Mouse (Mus musculus) 3134 (cell line): ENCODE data around the gene Gm26727.
"Not testable (repeated sequence)": the region's sequence is repeated elsewhere in the genome, so short reads cannot be mapped to it uniquely, and the experiment has no call there.

Experiments
- DNase-seq: peaks from one replicate; pipeline ENCODE4 v3.0.0-alpha.2; 2011; ENCODE audit warnings: low spot score; ENCODE audit not compliant: insufficient read length; ENCODE audit errors: extremely low read depth

The Gm26727 gene

DNA sequence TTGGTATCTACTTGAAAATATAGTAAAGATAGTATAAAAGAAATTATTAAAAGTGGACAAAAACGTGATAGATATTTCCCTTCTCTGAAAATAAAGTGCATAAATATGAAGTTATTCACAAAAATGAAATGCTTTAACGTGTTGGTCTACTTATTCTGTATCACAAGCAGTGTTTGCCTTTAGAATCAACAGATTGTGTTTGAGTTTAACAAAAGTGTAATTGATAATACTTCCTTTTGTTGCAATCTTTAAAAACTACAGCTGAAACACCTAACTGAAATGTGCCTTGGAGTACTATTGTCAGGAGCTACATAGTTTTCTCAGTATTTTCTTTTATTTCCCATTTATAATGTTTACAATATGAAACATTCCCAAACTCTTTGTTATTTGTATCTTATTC is at the start of gene Gm26727:
Gene Gm26727, minus strand, starts transcription at position 101 of the 400 bp plus-strand sequence.
- DNase-seq = no peak

DNA sequence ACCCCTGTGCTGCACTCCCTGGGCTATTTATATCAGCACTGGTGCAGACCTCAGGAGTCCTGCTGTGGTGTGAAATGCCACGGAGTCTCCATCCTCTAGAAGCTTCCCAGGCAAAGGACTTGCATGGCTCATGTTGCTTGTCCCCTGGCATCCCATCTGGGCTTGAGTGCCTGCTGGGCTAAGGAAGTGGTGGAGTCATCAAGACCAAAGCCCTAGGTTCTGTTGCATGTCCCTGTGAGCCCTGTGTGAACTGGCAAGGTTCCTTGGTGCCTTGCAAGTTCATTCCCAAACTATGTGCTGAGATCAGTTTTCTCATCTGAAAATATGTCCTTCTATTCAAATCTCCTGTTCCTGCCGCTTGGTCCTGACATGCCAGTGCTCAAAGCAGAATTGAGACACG is 48.1 kb upstream of the Gm26727 start:
- no peak for DNase-seq

DNA sequence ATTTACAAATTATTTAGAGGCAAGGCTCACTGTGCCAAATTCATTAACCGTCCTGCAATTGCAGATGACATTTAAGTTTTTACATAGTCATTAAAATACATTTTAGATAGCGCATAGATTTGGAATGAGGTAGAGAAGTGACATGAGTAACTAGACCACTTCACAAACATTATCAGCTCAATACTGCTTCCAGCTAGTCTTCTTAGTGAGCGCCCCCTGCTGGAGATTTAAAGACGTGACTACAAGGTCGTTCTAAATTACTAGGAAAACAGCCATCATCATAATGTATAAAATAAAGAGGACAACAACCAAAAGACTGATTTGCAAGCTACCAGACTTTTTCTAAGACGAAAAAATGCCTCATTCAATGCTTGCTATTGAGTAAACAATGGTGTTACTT is 44.8 kb upstream of the Gm26727 start:
- DNase-seq = no peak

DNA sequence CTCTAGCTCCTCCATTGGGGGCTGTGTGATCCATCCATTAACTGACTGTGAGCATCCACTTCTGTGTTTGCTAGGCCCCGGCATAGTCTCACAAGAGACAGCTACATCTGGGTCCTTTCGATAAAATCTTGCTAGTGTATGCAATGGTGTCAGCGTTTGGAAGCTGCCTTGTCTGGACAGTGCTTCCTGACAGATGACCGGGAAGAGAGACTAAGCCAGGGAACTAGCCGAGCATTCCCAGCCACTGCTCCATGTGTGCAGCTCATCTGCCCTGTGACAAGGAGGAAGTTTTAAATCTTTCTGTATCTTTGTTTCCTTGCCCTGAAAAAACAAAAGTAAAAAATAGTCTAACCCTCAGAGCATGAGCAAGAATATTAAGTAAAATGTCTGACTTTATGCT is 37.0 kb upstream of the Gm26727 start:
- not testable (repeated sequence) for DNase-seq

DNA sequence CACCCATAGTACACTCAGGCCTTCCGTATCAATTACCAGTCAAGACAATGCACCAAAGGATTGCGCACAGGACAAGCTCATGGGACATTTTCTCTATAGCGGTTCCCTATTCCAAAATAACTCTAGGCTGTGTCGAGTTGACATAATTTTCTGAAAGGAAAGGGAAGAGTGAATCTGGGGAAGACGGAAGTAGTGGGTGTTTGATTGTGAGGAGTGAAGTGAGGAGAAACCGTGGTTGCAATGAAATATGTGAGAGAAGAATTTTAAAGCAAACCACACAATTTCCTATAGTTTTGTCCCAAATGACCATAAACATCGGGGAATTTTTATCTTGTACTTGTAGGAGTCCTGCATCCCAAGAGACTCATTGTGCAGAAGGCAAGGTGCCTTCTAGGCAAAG is 34.1 kb upstream of the Gm26727 start:
- DNase-seq = no peak

DNA sequence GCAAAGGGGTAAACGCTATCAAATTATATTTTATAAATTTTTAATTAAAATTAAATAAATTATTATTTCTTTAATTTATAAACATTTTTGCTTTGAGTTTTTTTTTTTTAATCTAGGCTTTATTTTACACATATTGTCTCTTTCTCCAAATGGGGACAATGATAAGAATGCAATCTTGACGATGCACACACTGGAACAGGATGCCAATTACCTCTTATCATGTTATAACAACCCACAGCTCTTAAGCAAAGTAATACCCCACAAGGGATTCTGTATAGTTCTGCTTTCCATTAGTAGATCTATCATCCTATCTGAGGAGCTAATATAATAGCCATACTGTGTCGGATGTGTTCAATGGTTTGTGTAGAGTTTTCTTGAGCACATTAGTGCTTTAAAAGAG is 27.9 kb upstream of the Gm26727 start:
- no peak for DNase-seq

DNA sequence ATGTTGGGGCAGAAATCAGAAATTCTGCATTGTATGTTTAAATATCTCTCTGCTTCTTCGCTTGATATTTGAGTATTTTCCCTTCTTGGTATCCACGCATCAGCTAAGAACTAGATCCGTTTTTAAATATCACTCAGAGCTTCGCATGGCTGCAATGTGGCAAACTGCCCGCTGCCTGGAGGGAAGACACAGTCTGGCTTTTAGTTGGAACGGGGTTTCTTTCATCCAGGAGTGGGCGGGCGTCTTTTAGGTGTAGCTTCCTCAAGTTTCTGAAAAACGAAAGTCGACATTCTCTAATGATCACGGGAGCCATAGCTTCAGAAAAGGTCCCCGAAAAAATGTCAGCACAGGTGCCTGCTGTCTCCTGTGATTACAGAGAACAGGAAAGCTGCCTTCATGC is 14.2 kb upstream of the Gm26727 start:
- no peak for DNase-seq

DNA sequence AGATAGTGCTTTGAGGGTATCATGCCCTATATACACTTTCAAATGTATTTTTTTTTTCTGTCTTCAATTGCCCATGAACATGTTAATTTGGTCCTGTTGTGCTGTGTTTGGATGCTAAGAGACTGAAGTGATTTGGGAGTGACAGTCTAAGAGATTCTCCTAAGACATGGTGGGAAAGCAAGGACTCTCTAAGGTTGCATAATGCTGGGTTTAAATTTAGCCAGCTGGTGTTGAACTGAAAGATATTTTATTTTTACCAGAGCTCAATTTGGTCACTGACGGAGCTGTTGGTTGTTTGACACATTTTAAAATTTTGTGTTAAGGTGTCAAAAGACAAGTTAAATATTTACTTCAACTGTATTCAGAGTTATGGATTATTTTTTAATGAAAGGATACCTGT is 13.8 kb upstream of the Gm26727 start:
- DNase-seq = no peak

DNA sequence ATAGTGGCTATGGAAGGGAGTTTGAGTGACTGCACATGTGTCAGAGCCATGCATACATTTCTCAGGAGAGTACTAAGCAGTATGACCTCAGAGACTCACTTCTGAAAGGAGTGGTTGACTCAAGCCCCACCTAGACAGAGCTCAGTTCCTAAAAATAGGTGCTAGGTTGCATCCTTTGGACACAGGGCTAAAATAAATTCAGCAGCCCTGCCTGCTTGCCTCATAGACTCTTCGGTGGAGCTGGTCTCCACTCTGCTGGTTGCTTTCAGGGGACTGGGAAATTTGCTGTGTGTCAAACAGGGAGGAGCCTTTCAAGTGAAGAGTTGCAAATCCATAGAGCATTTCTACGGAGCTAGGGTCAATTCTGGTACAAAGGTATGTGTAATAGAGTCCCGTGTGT is 12.8 kb upstream of the Gm26727 start, which contains the start of gene Xirp2:
Gene Xirp2, plus strand, starts transcription at position 223 of the 400 bp plus-strand sequence.
- no peak for DNase-seq

DNA sequence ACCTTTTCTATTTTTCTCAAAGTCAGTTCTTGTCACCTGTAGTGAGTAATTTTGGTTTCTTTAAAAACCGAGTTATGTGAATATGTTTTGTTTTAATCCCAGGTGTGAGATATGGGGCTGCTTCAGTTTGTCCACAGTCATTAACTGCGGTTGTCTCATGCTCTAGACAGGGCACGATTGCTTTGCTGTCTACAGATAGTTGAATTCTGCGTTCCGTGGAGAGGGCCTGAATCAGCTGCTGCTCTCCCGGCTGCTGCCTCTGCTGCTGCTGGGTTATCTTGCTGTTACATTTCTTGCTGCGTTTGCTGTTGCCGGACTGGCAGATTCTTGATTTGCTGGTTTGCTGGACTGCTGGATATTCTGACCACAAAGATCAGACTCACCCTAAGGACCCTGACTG is 5.3 kb upstream of the Gm26727 start:
- no peak for DNase-seq

DNA sequence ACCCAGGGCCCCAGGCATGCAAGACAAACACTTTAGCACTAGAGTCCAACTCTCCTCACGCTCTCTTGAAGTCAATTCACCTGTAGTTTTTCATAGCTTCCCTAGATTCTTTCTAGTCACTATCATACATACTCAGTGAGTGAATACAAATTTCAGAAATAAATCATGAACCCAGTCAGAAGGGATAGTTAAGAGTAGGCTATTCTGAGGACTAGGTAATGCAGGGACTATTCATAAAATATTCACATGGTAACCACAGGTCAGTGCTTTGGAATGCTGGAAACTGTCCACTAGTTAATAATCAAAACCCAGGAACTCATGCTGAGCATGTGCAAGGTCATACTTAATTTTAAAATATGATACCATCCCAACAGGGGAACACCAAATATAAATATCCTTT is 10.2 kb downstream of the Gm26727 start:
- no peak for DNase-seq

DNA sequence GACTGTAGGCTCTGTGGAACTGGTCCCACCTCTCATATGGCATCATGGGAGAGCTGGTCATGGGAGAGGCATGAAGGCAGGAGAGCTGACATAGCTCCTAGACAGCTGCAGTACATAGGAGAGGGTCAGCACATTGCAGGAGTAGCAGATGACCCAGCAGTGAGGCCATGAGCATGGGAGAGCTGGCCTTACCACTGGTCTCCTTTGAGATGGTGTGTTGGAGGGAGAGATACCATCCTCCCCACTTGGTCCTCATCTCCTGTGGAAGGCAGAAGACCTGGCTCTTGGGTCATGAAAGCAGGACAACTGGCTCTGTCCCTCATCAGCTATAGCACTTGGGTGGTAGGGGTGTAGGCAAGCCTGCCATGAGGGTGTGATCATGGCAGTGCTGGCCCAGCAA is 12.1 kb downstream of the Gm26727 start:
- DNase-seq = no peak

DNA sequence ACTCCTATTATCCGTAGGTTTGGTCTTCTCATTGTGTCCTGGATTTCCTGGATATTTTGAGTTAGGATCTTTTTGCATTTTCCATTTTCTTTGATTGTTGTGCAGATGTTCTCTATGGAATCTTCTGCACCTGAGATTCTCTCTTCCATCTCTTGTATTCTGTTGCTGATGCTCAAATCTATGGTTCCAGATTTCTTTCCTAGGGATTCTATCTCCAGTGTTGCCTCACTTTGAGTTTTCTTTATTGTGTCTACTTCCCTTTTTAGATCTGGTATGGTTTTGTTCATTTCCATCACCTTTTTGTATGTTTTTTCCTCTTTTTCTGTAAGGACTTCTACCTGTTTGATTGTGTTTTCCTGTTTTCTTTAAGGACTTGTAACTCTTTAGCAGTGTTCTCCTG is 19.6 kb downstream of the Gm26727 start, which contains the start of gene Gm21830:
Gene Gm21830, plus strand, starts transcription at position 301 of the 400 bp plus-strand sequence.
- not testable (repeated sequence) for DNase-seq
